Mouse (Mus musculus) thymus, adult 18-20 months (tissue): ENCODE results near the gene Serinc5.

Experiments used
- DNase-seq, 2 experiments: peaks; one replicate each; pipeline ENCODE4 v3.0.0; 2022; ENCODE audit warnings: mixed read lengths in 2 of 2

The Serinc5 gene

DNA sequence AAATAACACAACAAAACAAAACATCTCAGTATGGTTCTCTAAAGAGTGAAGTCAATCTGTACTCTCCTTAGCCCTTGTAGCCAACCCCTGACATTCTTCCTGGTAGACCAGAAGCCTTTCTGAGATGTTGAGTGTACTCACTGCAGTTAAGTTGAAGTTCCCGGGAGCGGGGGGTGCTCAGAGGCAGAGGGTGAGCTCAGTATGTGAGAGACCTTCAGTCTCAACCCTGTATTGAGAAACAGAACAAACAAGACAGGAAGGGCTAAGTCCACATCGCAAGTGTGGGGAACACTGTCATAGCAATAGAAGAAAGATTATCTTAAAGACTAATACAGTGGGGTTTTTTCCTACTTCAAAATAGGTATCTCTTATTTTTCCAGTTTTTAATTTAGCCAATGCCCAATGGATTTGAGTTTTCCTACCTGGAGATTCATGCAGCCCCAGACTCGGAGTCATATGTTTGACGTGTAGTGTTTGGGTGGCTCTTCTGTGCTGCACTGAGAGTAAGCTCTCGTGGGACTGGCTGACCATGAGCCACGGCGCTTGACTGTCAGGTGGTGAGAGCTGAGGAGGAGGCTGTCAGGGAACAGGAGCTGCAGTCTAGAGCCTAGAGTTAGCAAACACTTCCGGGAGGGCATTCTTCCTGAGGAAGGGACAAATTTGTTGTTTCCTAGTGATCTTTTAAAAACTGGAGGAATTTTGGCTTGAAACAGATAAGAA is 95.6 kb downstream of the Serinc5 start:
- no peak for DNase-seq

DNA sequence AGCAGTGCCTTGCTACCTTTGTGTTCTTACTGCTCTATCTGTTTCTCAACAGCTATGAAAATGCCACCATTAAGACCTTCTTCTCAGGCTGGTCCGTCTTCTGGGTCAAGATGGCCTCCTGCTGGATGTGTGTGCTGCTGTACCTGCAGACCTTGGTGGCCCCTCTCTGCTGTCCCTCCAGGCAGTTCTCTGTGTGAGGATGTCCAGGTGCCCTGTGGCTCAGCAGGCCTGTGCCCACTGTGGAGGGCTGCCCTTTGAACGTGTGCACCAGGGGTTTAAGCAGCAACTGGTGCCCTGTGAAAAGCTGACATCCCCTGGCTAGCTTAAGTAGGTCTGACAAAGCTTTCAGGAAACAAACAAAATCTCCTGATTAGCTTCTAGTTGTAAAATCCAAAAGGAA is 97.0 kb downstream of the Serinc5 start:
- no peak for DNase-seq

DNA sequence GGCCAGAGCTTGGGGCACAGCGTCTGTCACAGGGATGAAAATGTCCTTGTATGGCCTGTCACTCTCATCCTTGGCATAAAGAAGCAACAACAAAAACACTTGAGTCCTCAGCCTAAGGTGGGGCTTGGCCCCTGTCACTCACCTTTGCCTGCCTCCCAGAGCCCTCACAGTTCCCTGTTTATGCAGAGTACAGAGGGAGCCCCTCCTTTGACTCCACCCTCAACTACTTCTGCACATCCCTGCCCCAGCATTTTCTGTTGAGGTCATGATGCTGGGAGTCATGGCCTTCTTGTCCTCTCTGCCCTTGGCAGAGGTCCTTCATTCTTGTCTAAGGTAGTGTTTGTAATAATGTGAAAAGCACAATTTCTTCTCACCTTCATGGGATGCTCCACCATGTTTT is 97.6 kb downstream of the Serinc5 start:
- no peak for DNase-seq

DNA sequence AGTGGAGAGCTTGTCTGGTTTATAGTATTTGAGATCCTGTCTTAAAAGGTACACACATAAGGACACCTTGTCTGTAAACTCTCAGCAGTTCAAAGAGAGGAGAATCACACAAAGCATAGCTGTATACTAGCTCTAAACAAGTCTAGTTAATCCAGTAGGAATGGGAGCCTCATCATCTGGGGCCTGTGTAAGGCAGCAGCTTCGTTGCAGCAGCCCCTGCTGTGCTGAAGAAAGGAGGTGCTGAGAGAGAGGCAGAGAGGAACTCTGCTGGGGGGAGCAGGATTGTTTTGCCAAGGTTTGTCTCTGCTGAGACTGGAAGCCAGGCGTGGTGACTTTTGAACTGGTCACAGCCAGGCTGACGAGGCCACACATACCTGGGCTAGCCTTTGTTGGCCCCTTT is 98.6 kb downstream of the Serinc5 start:
- DNase-seq, result no peak

DNA sequence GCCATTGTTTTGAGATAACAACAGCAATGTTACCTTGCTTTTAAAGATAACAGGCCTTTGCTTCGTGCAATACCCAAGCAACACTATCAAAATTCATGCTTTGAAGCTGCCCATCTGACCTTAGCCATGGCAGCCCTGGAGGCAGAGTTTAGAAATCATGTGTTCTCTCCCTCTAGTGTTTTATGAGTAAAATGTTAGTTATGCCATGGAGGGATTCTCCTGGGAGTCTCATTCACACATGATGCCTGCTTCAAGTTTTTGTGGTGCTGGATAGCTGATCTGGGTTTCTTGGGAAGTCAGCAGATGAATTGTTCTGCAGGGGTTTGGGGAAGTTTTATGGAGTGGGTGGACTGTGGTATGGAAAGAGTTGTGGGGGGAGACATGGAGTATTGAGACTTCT is 99.5 kb downstream of the Serinc5 start:
- DNase-seq, result no peak

DNA sequence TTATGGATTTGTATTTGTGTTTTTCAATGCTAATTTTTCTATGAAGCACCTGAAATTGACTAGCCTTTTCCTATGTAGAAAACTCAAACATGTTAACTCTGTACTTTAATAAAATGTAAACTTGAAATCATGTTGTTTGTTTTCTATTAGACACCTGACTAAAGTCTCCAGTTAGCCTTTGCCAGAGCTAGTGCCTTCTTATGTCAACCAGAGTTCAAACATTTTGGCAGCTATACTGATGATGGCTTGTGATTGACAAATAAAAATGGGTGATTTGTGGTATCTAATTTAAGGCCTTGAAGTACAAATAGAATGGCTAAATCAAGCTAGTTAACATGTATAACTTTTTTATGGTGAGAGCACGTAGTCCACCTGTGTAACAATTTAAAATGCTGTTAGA is 100.9 kb downstream of the Serinc5 start:
- DNase-seq, result no peak

DNA sequence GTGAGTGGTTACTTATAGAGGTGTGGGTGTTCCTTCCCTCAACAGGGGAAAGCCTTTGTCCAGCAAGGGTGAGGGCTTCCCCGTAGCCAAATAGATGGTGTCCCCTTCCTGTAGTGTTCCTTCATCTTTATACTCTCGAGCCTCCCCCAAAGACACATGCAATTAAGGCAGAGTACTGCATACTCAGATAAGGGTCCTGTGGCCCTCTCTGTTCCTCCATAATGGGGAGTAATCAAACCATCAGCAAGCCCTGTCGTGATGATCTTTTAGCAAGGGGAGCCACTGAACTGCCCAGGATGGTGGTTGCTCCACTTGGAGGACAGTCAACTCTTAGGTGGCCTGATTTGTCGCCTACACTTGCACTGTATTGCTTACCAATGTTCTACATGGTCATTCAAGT is 101.7 kb downstream of the Serinc5 start:
- no peak for DNase-seq

DNA sequence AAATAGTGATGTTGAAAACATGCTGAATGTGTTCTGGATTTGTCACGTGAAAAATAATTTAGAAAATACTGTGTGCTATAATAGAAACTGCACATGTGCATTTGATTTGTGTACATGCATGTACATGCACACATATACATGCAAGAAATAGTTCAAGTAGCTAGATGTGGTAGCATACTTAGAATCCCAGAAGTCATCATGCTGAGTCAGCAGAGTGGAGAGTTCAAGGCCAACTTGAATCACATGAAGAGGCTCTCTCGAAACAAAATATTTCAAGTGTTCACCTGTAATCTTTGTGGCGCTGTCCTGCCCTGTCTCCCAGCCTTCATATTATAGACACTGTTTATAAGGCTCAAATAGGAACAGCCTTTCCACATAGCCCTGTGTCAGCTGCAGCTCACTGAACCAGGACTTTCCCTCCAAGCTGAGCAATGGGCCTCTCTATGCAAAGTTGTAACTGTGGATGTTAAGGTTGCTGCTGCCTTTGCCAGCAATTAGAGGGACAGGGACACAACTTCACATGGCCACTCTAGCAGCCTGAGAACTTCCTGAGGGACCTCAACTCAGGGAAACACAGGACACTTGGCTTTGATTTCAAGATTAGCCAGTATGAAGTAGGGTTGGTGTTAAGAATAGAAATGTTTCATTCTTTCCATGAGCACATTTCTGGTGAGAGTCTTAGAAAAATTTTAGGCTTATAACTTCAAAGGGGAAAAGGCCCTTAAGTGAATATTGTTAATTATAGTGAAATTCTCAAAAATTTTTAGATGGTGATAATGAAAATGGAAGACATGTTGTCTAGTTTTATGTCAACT is 107.2 kb downstream of the Serinc5 start:
- no peak for DNase-seq

DNA sequence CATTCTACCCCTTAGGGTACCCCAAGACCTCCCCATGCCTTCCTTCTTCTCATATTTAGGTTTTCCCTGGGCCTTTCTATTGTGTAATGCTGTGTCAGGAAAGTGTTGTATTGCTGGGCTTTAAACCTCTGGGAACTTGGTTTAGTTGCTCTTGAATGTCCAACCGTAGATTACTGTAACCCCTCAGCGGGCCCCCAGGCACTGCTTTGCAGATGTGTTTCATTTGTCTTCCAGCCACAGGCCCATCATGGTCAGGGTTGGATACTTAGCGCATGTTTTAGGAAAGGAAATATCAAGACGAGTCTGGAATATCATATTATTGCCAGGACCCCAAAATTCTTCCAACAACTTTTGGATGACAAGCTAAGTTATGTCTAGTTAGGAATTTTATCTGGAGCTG is 110.1 kb downstream of the Serinc5 start:
- no peak for DNase-seq

DNA sequence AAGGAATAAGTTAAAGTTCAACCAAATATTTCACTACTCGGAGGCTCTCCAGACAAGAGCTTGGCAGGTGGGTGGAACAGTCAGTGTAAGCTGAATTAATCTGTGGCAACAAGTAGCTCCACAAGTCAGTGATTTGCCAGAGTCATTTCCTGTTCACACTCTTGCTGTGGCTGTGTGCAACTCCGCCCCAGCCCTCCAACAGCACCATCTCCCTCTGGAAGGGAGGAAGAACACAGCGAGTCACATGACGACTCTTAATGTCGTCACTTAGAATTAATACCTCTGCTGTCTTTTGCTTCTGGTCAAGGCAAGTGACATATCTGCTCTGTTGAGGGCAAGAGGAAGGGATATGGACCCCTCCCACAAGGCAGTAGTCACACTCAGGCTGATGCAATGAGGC is 111.5 kb downstream of the Serinc5 start:
- DNase-seq, result no peak

DNA sequence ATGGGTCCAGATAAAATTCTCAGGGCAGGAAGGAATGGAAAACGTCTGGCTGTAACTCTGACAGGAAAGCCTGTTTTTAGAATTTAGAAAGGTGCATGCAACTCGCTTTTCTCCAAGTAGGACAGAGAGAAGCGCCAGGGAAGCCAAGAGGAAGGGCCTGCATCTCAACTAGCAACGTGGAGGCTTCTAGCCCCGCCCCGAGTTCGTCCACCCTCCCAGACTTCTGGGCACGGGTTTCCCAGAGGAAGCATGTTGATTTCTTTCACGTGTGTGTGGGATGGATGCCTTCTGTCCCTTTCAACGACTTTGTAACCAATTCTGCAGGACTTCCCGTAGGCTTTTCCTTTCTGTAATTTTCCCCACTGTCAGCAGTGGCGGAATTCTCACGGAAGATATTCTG is 118.9 kb downstream of the Serinc5 start:
- DNase-seq, result no peak

DNA sequence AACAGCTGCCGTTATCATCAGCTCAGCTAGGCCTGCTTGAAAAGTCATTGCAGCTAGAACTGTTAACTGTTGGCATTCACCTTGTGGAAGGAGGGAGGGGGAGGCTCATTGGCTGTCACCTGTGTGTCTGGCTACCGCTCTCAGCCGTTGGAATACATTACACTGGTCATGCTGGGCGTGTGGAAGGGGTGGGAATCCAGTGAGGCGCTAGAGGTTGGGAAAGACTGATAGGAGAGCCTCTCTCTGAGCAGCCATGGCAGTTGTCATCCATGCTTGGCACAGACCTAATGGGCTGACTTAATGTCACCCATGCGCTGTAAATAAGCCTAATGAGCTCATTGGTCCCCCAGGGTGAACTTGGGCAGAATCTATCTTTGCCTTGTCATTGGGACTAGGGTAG is 120.9 kb downstream of the Serinc5 start:
- no peak for DNase-seq

DNA sequence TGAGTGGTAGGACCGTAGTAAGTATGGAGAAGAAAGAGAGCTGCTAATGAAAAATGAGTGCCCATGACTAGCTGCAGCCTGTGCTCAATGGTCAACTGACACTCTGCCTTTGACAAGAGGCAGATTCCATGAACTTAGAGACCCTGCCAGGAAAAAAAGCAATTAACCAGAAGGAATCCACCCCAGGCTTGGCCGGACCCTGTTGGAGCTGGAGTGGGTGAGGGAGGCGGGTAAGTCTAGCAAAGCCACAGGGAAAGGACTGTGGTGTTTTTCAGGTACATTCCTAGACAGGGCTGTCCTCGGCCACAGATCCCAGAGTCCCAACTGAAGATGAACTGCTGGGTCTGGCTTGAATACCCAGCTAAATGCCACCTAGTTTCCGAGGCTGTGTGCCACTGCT is 121.9 kb downstream of the Serinc5 start:
- DNase-seq, result no peak

DNA sequence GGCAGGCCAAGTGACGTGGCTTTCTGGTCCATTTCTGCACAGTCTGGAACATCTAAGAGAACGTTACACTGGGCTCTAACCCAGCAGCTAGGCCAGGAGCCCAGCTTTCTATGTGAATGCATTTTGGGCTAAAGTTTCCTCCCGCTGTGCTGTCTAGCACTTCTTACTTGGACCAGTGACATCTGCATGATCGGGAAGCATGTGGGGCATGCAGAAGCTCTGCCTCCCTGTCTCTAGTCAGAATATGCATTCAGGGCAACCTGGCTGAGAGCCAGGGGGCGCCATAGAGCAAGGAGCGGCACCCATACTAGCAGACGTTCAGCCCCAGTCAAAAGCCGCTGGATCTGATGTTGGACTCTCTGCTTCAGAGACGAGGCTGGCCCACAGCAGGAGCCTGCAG is 122.4 kb downstream of the Serinc5 start:
- DNase-seq, result peak; percentile 49 to 62

DNA sequence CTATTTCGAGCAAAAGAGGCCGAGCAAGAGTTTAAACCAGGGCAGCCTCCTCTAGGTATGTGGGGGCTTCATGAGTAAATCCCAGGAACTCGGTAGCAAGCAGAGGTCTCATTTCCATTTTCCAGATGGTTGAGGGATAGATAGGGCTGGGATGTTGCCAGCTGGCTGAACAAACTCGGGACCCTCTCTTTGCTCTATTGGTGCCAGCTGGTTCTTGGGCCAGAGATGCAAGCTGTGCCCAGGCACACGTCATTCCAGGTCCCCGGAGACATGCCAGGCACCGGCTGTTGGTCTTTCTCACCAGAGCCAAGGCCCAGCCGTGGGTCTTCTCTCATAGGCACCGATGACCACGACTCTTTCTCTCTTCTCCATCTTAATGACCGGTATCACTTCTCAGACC is 122.8 kb downstream of the Serinc5 start:
- no peak for DNase-seq

DNA sequence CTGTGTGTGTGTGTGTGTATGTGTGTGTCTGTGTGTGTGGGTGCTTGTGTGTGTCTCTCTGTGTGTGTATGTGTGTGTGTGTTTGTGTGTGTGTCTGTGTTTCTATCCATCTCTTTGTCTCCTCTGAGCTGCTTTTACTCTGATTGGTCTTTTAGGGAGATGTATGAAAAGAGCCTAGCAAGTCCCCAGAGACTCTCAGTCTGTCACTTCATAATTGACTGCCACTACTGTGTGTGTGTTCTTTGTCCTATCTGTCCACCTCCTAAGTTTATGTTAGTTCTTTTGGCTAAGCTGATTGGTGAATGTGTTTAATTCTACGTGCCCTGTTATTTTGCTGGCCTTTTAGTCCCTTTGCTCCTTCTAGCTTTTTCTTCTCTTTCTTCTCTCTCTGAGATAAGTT is 124.8 kb downstream of the Serinc5 start:
- DNase-seq, result no peak

DNA sequence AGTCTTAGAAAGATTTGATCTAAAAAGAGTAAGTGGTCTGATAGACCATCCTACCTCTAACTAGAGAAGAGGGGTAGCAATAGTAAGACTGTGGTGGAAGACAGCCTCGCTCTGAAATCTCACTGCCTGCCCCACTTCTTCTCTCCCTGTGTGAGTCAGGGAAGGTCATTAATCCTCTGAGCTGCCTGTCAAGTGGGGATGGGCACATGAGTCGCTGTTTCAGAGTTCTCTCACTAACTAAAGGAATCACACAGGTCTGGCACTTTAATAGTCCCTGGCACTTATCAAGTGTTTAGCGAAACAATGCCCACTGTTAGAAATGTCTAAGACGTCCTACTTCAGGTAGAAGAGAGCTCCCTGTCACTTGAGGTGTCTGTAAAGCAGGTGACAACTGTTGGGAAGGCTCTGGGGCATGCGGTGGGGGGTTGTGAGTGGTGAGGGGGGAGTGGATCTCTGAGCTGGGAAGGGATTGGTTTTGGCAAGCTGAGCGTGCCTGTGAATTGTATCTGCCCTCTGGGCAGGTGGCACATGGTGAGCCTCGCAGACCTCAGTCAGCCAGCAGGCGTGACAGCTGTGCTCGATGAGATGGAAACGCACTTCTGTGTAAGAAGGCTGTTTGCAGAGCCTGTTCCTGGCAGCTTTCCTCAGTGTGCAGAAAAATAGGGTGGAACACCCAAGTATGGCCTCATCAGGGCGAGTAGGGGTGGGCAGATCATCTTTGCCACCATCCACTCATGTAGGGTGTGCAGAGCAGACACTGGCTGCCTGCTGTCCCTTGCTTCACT is 125.8 kb downstream of the Serinc5 start:
- peak; percentile 40 to 44 for DNase-seq

DNA sequence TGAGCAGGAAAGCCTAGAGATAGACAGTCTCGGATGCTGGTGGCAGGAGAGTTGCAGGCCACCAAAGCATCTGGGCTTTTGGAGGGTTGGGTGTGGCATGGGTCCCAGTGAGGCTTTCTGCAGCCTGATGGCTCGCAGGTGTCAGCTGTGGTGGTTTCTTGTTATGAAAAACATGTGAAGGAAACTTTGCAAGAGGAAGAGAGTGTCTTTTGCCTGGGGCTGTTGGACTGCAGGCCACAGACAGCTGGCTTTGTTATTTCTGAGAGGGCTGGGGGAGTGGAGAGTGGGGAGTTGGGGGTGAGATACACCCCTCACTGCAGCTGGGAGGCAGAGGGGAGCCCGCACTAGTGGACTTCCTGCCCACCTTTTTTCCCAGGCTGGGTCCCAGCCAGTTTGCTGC is 127.9 kb downstream of the Serinc5 start:
- peak; percentile 42 to 56 for DNase-seq

DNA sequence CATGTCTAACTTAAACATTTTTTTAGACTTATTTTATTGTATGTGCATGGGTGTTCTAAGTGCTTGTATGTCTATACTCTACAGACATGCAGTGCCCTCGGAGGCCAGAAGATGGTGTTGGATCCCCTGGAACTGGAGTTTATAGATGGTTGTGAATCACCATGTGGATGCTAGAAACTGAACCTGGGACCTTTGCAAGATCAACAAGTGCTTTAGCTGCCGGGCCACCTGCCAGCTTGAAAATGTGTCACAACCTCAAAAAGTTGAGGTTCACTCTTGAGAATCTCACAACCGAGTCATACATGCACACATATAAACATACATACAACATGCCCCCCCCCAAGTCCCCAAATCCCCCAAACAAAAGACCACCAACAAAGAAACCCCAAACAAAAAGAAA is 129.0 kb downstream of the Serinc5 start:
- no peak for DNase-seq

DNA sequence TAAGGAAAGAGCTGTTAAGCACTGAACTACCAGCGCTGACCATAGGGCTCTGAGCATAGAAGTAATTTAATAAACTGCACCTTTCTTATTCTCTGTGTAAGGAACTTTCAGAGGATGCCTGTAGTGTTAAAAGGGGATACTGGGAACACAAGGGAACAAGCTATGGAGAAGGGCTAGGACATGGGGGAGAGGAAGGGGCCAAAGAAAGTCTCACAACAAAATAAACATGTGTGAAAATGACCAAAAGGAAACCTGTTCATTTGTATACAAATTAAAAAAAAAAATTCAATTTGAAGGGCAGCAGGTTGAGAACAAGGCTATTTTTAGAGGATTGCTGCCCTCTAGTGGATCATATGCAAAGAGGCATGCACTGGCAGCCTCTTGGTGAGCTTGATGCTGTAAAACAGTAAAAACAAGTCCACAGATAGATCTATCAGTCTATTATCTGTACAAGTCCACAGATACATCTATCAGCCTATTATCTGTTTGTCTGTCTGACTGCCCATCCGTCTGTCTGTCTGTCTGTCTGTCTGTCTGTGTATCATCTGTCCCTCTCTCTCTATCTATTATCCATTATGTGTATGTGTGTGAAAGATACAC is 129.9 kb downstream of the Serinc5 start:
- DNase-seq, result no peak

DNA sequence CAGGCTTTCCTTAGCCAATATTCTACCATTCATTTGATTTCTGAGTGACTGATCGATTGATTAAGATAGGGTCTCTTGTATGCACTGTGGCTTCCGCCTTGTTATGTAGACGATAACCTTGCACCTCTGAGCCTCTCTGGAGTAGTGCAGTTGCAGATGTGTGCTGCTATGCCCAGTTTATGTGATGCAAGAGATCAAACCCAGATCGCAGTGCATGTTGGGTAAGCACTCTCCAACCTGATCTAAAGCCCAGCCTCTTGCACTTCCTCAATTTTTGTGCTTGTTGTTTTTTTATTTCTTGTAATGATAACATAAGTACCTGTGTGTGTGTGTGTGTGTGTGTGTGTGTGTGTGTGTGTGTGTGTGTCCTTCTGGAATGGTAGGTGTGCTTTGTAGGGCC is 132.0 kb downstream of the Serinc5 start:
- no peak for DNase-seq

DNA sequence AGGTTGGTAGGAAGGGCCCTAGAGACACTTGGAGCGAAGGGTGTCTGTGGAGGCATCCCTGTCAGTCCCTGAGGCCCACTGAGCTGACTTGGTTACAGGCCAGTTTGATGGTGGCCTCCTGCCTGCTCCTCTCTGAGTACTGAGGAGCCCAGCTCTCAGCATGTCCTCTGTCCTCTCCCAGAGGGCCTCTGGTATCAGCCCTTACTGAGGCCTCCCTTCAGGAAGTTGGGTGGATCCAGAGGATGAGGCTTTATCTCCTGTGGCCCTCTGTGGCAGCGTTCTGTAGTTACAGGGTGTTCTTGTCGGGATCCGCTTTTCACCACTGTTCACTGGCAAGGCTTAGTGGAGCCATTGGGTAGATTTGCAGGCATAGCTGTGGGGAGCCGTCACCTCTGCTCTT is 132.4 kb downstream of the Serinc5 start:
- DNase-seq, result no peak

DNA sequence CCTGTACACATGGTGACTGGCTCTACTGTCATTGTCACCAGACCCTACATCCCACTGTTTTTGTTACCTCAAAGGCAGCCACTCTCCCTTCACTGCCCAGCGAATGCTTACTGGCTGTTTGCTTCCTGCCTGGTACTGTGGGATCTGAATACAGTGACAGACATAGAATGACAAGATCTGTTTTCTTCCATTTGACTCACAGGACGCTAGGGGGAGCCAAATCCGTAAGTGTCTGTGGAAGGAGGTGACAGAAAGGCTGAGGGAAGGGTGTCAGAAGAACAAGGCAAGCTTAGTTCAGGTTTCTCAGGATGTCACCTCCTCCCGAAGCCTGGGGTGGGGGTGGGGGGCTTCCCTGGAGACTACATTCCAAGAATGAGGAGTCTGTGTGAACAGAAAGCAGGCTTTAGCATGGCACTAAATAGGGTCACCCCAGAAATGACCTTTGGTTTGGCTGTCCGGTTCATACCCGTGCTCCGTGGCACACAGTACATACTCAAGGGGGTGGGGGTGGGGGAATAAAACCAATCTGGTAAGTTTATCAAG is 140.2 kb downstream of the Serinc5 start:
- DNase-seq, result peak in 1 of 2 experiments; percentile 39
